Mouse (Mus musculus): Measurements from ENCODE around the gene Rpl5.

GRCm38 (mm10) chr5:107950643-107951042, 50.3 kb downstream of the Rpl5 start:
- TF ChIP-seq CTCF (IDR thresholded peaks at IDR 0.05) (no peak), EP300 (IDR thresholded peaks at IDR 0.05; ENCODE audit: insufficient read depth, low read depth, low read length) (no peak), POLR2A (IDR thresholded peaks at IDR 0.05; ENCODE audit: insufficient read depth, low read depth, low read length) (no peak)

All from heart, adult 2 months (tissue).